Comparison of ENCODE assay signal across 29 mouse cellular contexts in the genomic region with DNA sequence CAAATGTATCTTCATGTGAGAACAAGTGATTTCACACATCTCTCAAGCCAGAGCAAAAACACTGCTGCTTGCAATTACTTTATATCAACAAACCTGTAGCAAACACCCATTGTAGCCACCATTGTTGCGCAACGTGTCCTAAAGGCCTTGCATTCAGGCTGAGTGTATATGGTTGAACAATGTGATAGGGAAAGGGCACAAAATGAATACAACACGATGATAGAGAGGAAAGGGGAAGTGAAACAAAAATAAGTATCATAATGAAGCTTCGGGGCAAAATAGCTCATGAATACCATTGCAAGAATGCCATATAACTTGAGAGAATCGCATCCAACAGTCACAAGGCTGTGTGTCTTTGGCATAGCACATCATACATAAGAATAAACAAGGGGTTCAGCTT.
DNase-seq lines count a peak whose midpoint lies in the region; ATAC-seq and TF ChIP-seq lines count a peak whose summit lies in the region.
"Had no signal": no experiment of that assay in that cellular context is flagged by ENCODE, and none has a peak within 500 bp of the region (broad histone marks: within the 10 kb centered on the region; RNA-seq: fewer than 3 reads in every experiment).

No protein-coding gene starts in this region.

- H3K4me1 ChIP-seq in CH12.LX (ENCODE audit: control insufficient read depth in 1 of 2, insufficient read depth in 2 of 2), result peaks cover 0 to 14% of the 10 kb centered on the region in 2 experiments; a peak in 2 of 4 replicates
- H3K4me1 ChIP-seq: forebrain, embryonic 13.5 days; heart, embryonic 12.5 days; heart, embryonic 15.5 days; intestine, embryonic 15.5 days had no signal

- peak; percentile 95 for ATAC-seq in granulocyte monocyte progenitor cell, adult 5-6 weeks (replicated peaks; ENCODE audit: poor library complexity, severe bottlenecking)
- ATAC-seq: activated CD4-positive, CD25-positive, alpha-beta regulatory T cell, adult 4 months; CD4-positive, CD25-positive, alpha-beta regulatory T cell, adult 4 months; forebrain, embryonic 13.5 days; forebrain, embryonic 16.5 days; hindbrain, embryonic 16.5 days; intestine, embryonic 15.5 days had no signal

- no peak overlapping the region for H3K4me3 ChIP-seq in CH12.LX (replicated peaks in 1 of 3; ENCODE audit: low read depth in 2 of 3, low read length in 2 of 3, poor library complexity in 1 of 3)
- H3K4me3 ChIP-seq: forebrain, embryonic 10.5 days; forebrain, embryonic 13.5 days; gastrocnemius, adult 2 months; heart, embryonic 12.5 days; heart, embryonic 15.5 days; hindbrain, embryonic 10.5 days; hindbrain, embryonic 13.5 days; intestine, embryonic 15.5 days had no signal

- TF ChIP-seq CTCF in CH12.LX (conservative IDR thresholded peaks at IDR 0.05 in 1 of 2, IDR thresholded peaks at IDR 0.05 in 1 of 2; ENCODE audit: low read depth in 2 of 2, low read length in 2 of 2), result no peak

- H3K9me3 ChIP-seq in CH12.LX (replicated peaks; ENCODE audit: low read length), result no peaks in the 10 kb centered on the region
- H3K9me3 ChIP-seq: forebrain, embryonic 10.5 days; forebrain, embryonic 13.5 days; heart, embryonic 12.5 days; heart, embryonic 15.5 days; hindbrain, embryonic 10.5 days; hindbrain, embryonic 13.5 days; intestine, embryonic 15.5 days had no signal

- dilution Hi-C loops in CH12.LX (cut with MboI; ENCODE audit: extremely low pct_ligation_motif_present, extremely low pct_unique_long_range_greater_than_20kb, low sequenced_read_pairs), result no loop called here

- TF ChIP-seq EP300 in CH12.LX (IDR thresholded peaks at IDR 0.05; ENCODE audit: low read length), result no peak

- H3K36me3 ChIP-seq in CH12.LX (replicated peaks in 1 of 2; ENCODE audit: control insufficient read depth in 1 of 2, insufficient read depth in 1 of 2, low read length in 1 of 2), result no peaks in the 10 kb centered on the region
- H3K36me3 ChIP-seq: forebrain, embryonic 10.5 days; heart, embryonic 12.5 days; heart, embryonic 15.5 days; hindbrain, embryonic 10.5 days; hindbrain, embryonic 13.5 days; intestine, embryonic 15.5 days had no signal

- DNase-seq in A20 (ENCODE audit: low read depth, low spot score) (peak; percentile 23), CH12.LX (ENCODE audit: extremely low read depth) (peak; percentile 27)
- DNase-seq in cerebellum, postnatal 36 days, result no peak
- no peak for DNase-seq in cerebellum, adult 18-20 months
- no peak for DNase-seq in urinary bladder, adult 2 months (ENCODE audit: low spot score)
- DNase-seq: adrenal gland, postnatal 10 days; adrenal gland, postnatal 36 days; cerebellum, adult 11 months; cerebellum, adult 8-10 months; cerebellum, postnatal 10 days; embryo, embryonic 11 days; gastrocnemius, adult 2 months; gastrocnemius, postnatal 14 days; heart, adult 18-20 months; heart, postnatal 10 days; heart, postnatal 36 days; kidney, adult 11 months had no signal

- in situ Hi-C loops in CH12.LX (cut with MboI; ENCODE audit: low pct_ligation_motif_present, low pct_unique_long_range_greater_than_20kb, low sequenced_read_pairs), result no loop called here

- H3K4me2 ChIP-seq in CH12.LX (ENCODE audit: insufficient read depth, low read depth, poor library complexity, severe bottlenecking), result no peak overlapping the region
- H3K4me2 ChIP-seq: forebrain, embryonic 13.5 days; heart, embryonic 12.5 days; heart, embryonic 15.5 days; hindbrain, embryonic 13.5 days; intestine, embryonic 15.5 days had no signal

- no peaks in the 10 kb centered on the region for H3K79me2 ChIP-seq in CH12.LX (replicated peaks; ENCODE audit: control insufficient read depth, extremely low read depth, insufficient read depth, poor library complexity, severe bottlenecking)

- H3K27me3 ChIP-seq in CH12.LX (replicated peaks), result no peaks in the 10 kb centered on the region
- H3K27me3 ChIP-seq: forebrain, embryonic 13.5 days; heart, embryonic 12.5 days; heart, embryonic 15.5 days; hindbrain, embryonic 13.5 days; intestine, embryonic 15.5 days had no signal

- H3K27ac ChIP-seq in CH12.LX (ENCODE audit: insufficient read depth, low read depth), result no peak overlapping the region
- H3K27ac ChIP-seq: forebrain, embryonic 10.5 days; forebrain, embryonic 13.5 days; gastrocnemius, adult 2 months; heart, embryonic 15.5 days; hindbrain, embryonic 10.5 days; hindbrain, embryonic 13.5 days; intestine, embryonic 15.5 days had no signal

- TF ChIP-seq POLR2A in CH12.LX (IDR thresholded peaks at IDR 0.05; ENCODE audit: low read depth, low read length), result no peak

- no peak for TF ChIP-seq RAD21 in CH12.LX (IDR thresholded peaks at IDR 0.05; ENCODE audit: low read depth, low read length)

- H3K9ac ChIP-seq in CH12.LX (ENCODE audit: insufficient read depth, low read depth), result no peak overlapping the region
- H3K9ac ChIP-seq: forebrain, embryonic 13.5 days; heart, embryonic 12.5 days; heart, embryonic 15.5 days; hindbrain, embryonic 13.5 days; intestine, embryonic 15.5 days had no signal

TF ChIP-seq in CH12.LX, 34 proteins besides CTCF, POLR2A, EP300 and RAD21:
- TF ChIP-seq JUND (conservative IDR thresholded peaks at IDR 0.05; ENCODE audit: low read depth, low read length) (no peak), NELFE (IDR thresholded peaks at IDR 0.05; ENCODE audit: low read depth, low read length) (no peak), USF2 (conservative IDR thresholded peaks at IDR 0.05; ENCODE audit: low read depth, low read length) (no peak), MAX (IDR thresholded peaks at IDR 0.05; ENCODE audit: low read length) (no peak), ZNF384 (IDR thresholded peaks at IDR 0.05; ENCODE audit: low read depth, low read length) (no peak), NRF1 (IDR thresholded peaks at IDR 0.05; ENCODE audit: low read depth, low read length) (no peak), ZC3H11A (IDR thresholded peaks at IDR 0.05; ENCODE audit: low read depth, low read length) (no peak), SMC3 (IDR thresholded peaks at IDR 0.05; ENCODE audit: low read depth, low read length) (no peak), MAZ (IDR thresholded peaks at IDR 0.05; ENCODE audit: low read depth, low read length) (no peak), UBTF (IDR thresholded peaks at IDR 0.05; ENCODE audit: low read depth, low read length) (no peak)
TF ChIP-seq in CH12.LX: peak in this region for 0.

Comparison
In these comparisons a context has a peak if more than half of its experiments do, and no peak if none do; other contexts are left out.
1. DNase-seq: peak in A20 (single experiment) and CH12.LX (single experiment); none in cerebellum, postnatal 36 days (0 of 2), cerebellum, adult 18-20 months (0 of 2) and urinary bladder, adult 2 months (single experiment).